Mouse (Mus musculus): ENCODE measurements around the gene Smad1.

DNA sequence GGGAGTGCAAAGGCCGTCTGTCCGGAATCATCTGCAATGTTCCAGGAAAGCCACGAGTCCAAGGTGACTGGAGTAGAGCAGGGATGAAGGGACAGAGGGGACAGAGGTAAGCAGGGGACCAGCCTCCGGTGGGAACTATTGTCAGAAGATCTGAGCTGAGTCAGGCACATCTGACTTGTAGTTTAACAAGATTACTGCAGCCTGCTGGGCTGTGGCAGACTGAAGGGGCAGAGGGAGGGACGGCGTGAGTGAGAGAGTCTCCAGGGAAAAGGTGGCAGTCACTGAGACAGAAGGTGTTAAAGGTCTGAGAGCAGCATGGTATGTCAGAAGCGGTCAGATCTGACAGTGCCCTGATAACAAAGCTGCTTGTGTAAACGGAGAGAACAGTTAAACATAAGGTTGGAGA is 16.5 kb downstream of the Smad1 start:
- no peak for TF ChIP-seq CTCF (IDR thresholded peaks at IDR 0.05; ENCODE audit: borderline replicate concordance, control insufficient read depth, extremely low read depth, insufficient read depth, low read length, poor library complexity)
- TF ChIP-seq POLR2A (IDR thresholded peaks at IDR 0.05; ENCODE audit: control insufficient read depth, extremely low read depth, insufficient read depth, low read length, poor library complexity), result no peak
